In genomic region chrX:75796583-75796982, GRCm38 (mm10) we compare ENCODE assay signal across 9 mouse cellular contexts.
A peak's percentile ranks its signal among the peaks of the same experiment; 100 is the strongest.
DNase-seq lines count a peak whose midpoint lies in the region; ATAC-seq and TF ChIP-seq lines count a peak whose summit lies in the region.
"Had no signal": no experiment of that assay in that cellular context is flagged by ENCODE, and none has a peak within 500 bp of the region (broad histone marks: within the 10 kb centered on the region; RNA-seq: fewer than 3 reads in every experiment).

No protein-coding gene starts in this region.

- H3K27ac ChIP-seq in embryonic facial prominence, embryonic 11.5 days (replicated peaks; ENCODE audit: low read depth, low read length) = no peak overlapping the region
- no peak overlapping the region for H3K27ac ChIP-seq in embryonic facial prominence, embryonic 10.5 days (replicated peaks)
- H3K27ac ChIP-seq in liver, postnatal 0 days (ENCODE audit: low read depth) = no peak overlapping the region
- H3K27ac ChIP-seq in liver, embryonic 12.5 days = no peak overlapping the region
- H3K27ac ChIP-seq: liver, embryonic 15.5 days had no signal

- 25% methylated on average over 4 of the region's 4 CpGs for WGBS in embryonic facial prominence, embryonic 11.5 days
- WGBS in embryonic facial prominence, embryonic 10.5 days = 33% methylated on average over 4 of the region's 4 CpGs
- WGBS in liver, postnatal 0 days (ENCODE audit: insufficient replicate concordance) = 30% methylated on average over 4 of the region's 4 CpGs
- WGBS in liver, embryonic 12.5 days (ENCODE audit: insufficient replicate concordance) = 24% methylated on average over 4 of the region's 4 CpGs

- no peak overlapping the region for H3K9ac ChIP-seq in embryonic facial prominence, embryonic 11.5 days (replicated peaks; ENCODE audit: low read length)
- H3K9ac ChIP-seq in liver, postnatal 0 days (replicated peaks) = no peak overlapping the region
- no peak overlapping the region for H3K9ac ChIP-seq in liver, embryonic 12.5 days
- H3K9ac ChIP-seq: liver, embryonic 15.5 days had no signal

- ATAC-seq in embryonic facial prominence, embryonic 11.5 days (replicated peaks; ENCODE audit: insufficient number of reproducible peaks, low FRiP score, low TSS enrichment, low read depth) = no peak
- no peak for ATAC-seq in liver, postnatal 0 days
- ATAC-seq in liver, embryonic 12.5 days = no peak
- no peak for ATAC-seq in frontal cortex, adult (ENCODE audit: low TSS enrichment)

- TF ChIP-seq EP300 in liver, postnatal 0 days (IDR thresholded peaks at IDR 0.05; ENCODE audit: low read depth) = no peak

- peak; percentile 75 for DNase-seq in embryonic facial prominence, embryonic 11.5 days (ENCODE audit: low spot score)
- no peak for DNase-seq in embryonic facial prominence, embryonic 10.5 days (ENCODE audit: low spot score)
- DNase-seq in liver, postnatal 0 days = no peak
- peak; percentile 8 for DNase-seq in brain, embryonic 18.5 days (ENCODE audit: low read depth, low spot score)
- peak; percentile 40 for DNase-seq in kidney, postnatal 14 days
- peak; percentile 57 for DNase-seq in retina, postnatal 1 day

- no peak overlapping the region for H3K4me3 ChIP-seq in embryonic facial prominence, embryonic 11.5 days (ENCODE audit: low read depth, low read length)
- H3K4me3 ChIP-seq in embryonic facial prominence, embryonic 10.5 days = no peak overlapping the region
- no peak overlapping the region for H3K4me3 ChIP-seq in liver, postnatal 0 days (ENCODE audit: low read depth, low read length)
- H3K4me3 ChIP-seq in liver, embryonic 12.5 days = no peak overlapping the region
- H3K4me3 ChIP-seq: liver, embryonic 15.5 days had no signal

- no peaks in the 10 kb centered on the region for H3K9me3 ChIP-seq in embryonic facial prominence, embryonic 11.5 days (replicated peaks; ENCODE audit: control insufficient read depth, low read length)
- H3K9me3 ChIP-seq in embryonic facial prominence, embryonic 10.5 days = peaks cover 3% of the 10 kb centered on the region; the same call in 1 of the 2 replicates
- no peaks in the 10 kb centered on the region for H3K9me3 ChIP-seq in liver, postnatal 0 days (ENCODE audit: low read length)
- 0 out of 2 replicates have a peak, but pooled peaks cover 2% of the 10 kb centered on the region for H3K9me3 ChIP-seq in liver, embryonic 12.5 days (replicated peaks)
- H3K9me3 ChIP-seq: liver, embryonic 15.5 days had no signal

- no peaks in the 10 kb centered on the region for H3K27me3 ChIP-seq in embryonic facial prominence, embryonic 11.5 days (ENCODE audit: control insufficient read depth, insufficient read depth, low read length)
- H3K27me3 ChIP-seq in embryonic facial prominence, embryonic 10.5 days (replicated peaks; ENCODE audit: low read depth, poor library complexity, severe bottlenecking) = no peaks in the 10 kb centered on the region
- H3K27me3 ChIP-seq in liver, postnatal 0 days (ENCODE audit: insufficient read depth, low read length) = no peaks in the 10 kb centered on the region
- no peaks in the 10 kb centered on the region for H3K27me3 ChIP-seq in liver, embryonic 12.5 days (replicated peaks)
- H3K27me3 ChIP-seq: liver, embryonic 15.5 days had no signal

- TF ChIP-seq CTCF in liver, postnatal 0 days (IDR thresholded peaks at IDR 0.05; ENCODE audit: low read depth) = peak; percentile 69

- no peak overlapping the region for H3K4me2 ChIP-seq in embryonic facial prominence, embryonic 11.5 days (ENCODE audit: low read depth, low read length)
- H3K4me2 ChIP-seq in liver, postnatal 0 days (ENCODE audit: low read depth, low read length) = no peak overlapping the region
- no peak overlapping the region for H3K4me2 ChIP-seq in liver, embryonic 12.5 days
- H3K4me2 ChIP-seq: liver, embryonic 15.5 days had no signal

- no peaks in the 10 kb centered on the region; the same call in 1 of the 2 replicates for H3K36me3 ChIP-seq in embryonic facial prominence, embryonic 11.5 days (replicated peaks; ENCODE audit: control insufficient read depth, insufficient read depth, low read depth, low read length)
- peaks cover 31% of the 10 kb centered on the region for H3K36me3 ChIP-seq in embryonic facial prominence, embryonic 10.5 days (replicated peaks)
- H3K36me3 ChIP-seq in liver, postnatal 0 days (replicated peaks; ENCODE audit: insufficient read depth, low read length) = no peaks in the 10 kb centered on the region
- H3K36me3 ChIP-seq in liver, embryonic 12.5 days = peaks cover 4% of the 10 kb centered on the region
- H3K36me3 ChIP-seq: liver, embryonic 15.5 days had no signal

- H3K4me1 ChIP-seq in embryonic facial prominence, embryonic 11.5 days (ENCODE audit: control insufficient read depth, insufficient read depth, low read length) = no peaks in the 10 kb centered on the region
- H3K4me1 ChIP-seq in embryonic facial prominence, embryonic 10.5 days = no peaks in the 10 kb centered on the region
- H3K4me1 ChIP-seq in liver, postnatal 0 days (ENCODE audit: insufficient read depth) = no peaks in the 10 kb centered on the region
- H3K4me1 ChIP-seq in liver, embryonic 12.5 days = no peaks in the 10 kb centered on the region
- H3K4me1 ChIP-seq: liver, embryonic 15.5 days had no signal

Comparison
In these comparisons a context has a peak if more than half of its experiments do, and no peak if none do; other contexts are left out.
1. DNase-seq: peak in embryonic facial prominence, embryonic 11.5 days (single experiment), brain, embryonic 18.5 days (single experiment), kidney, postnatal 14 days (single experiment) and retina, postnatal 1 day (single experiment); none in embryonic facial prominence, embryonic 10.5 days (single experiment) and liver, postnatal 0 days (single experiment).